Mouse (Mus musculus) Muller cell, postnatal 12 days (primary cell): ENCODE results near the gene Atf7ip2.
A peak's percentile ranks its signal among the peaks of the same experiment; 100 is the strongest.
"Not testable (repeated sequence)": the region's sequence is repeated elsewhere in the genome, so short reads cannot be mapped to it uniquely, and the experiment has no call there.

Experiments used
- DNase-seq: peaks from one replicate; pipeline ENCODE4 v3.0.0-alpha.2; 2015; ENCODE audit errors: inconsistent ontology term

Atf7ip2 gene

GRCm38 (mm10) chr16:10192679-10193506, at the start of gene Atf7ip2:
TSS of gene Atf7ip2 (plus strand) at chr16:10192712.
- peak; percentile 97 for DNase-seq

- DNase-seq: no peak
Measured at GRCm38 (mm10) chr16:10143166-10143565, 49.3 kb upstream of the Atf7ip2 start.

GRCm38 (mm10) chr16:10147401-10147800, 45.1 kb upstream of the Atf7ip2 start:
- no peak for DNase-seq

GRCm38 (mm10) chr16:10169123-10169905, 23.2 kb upstream of the Atf7ip2 start:
- DNase-seq: no peak

- no peak for DNase-seq
Measured at GRCm38 (mm10) chr16:10170005-10170404, 22.5 kb upstream of the Atf7ip2 start, which contains the start of gene Rpl39l. TSS of gene Rpl39l (plus strand) at chr16:10170226.

- DNase-seq: no peak
Measured at GRCm38 (mm10) chr16:10171276-10171675, 21.2 kb upstream of the Atf7ip2 start.

GRCm38 (mm10) chr16:10172179-10172820, 20.2 kb upstream of the Atf7ip2 start:
- no peak for DNase-seq

GRCm38 (mm10) chr16:10187461-10187860, 5.1 kb upstream of the Atf7ip2 start:
- DNase-seq: not testable (repeated sequence)

GRCm38 (mm10) chr16:10208777-10209176, 16.3 kb downstream of the Atf7ip2 start:
- no peak for DNase-seq

GRCm38 (mm10) chr16:10216366-10216765, 23.9 kb downstream of the Atf7ip2 start:
- not testable (repeated sequence) for DNase-seq

GRCm38 (mm10) chr16:10217020-10217419, 24.5 kb downstream of the Atf7ip2 start:
- DNase-seq: not testable (repeated sequence)

GRCm38 (mm10) chr16:10227361-10227760, 34.8 kb downstream of the Atf7ip2 start:
- peak; percentile 23 for DNase-seq

GRCm38 (mm10) chr16:10236601-10237000, 44.1 kb downstream of the Atf7ip2 start:
- no peak for DNase-seq

GRCm38 (mm10) chr16:10253993-10254392, 61.5 kb downstream of the Atf7ip2 start:
- no peak for DNase-seq

- DNase-seq: peak; percentile 7
Measured at GRCm38 (mm10) chr16:10272256-10272655, 79.7 kb downstream of the Atf7ip2 start.

GRCm38 (mm10) chr16:10274465-10274864, 82.0 kb downstream of the Atf7ip2 start:
- no peak for DNase-seq

- not testable (repeated sequence) for DNase-seq
Measured at GRCm38 (mm10) chr16:10276778-10277177, 84.3 kb downstream of the Atf7ip2 start.

GRCm38 (mm10) chr16:10280286-10280951, 87.9 kb downstream of the Atf7ip2 start:
- DNase-seq: peak; percentile 53

- DNase-seq: no peak
Measured at GRCm38 (mm10) chr16:10281890-10282289, 89.4 kb downstream of the Atf7ip2 start.

GRCm38 (mm10) chr16:10286513-10287268, 94.2 kb downstream of the Atf7ip2 start:
- DNase-seq: no peak

GRCm38 (mm10) chr16:10288115-10288514, 95.6 kb downstream of the Atf7ip2 start:
- no peak for DNase-seq
